Mouse (Mus musculus) myocyte (in vitro differentiated cells): ENCODE data around the gene Prkch.

Experiments used
- CEBPB ChIP-seq: IDR thresholded peaks from 2 replicates; pipeline ENCODE4 v1.6.1; 2011; ENCODE audit warnings: mild to moderate bottlenecking, moderate library complexity; ENCODE audit not compliant: poor library complexity, insufficient read depth, severe bottlenecking
- E2F4 ChIP-seq: IDR thresholded peaks from one replicate; pipeline ENCODE4 v1.6.1; 2011; ENCODE audit warnings: mild to moderate bottlenecking, control low read depth, moderate library complexity; ENCODE audit not compliant: insufficient read depth
- MAX ChIP-seq: IDR thresholded peaks from one replicate; pipeline ENCODE4 v1.6.1; 2011; ENCODE audit warnings: low read depth, mild to moderate bottlenecking, control low read depth
- MYOD1 ChIP-seq, 3 experiments: IDR thresholded peaks; one replicate each; pipeline ENCODE4 v1.6.1; 2011; ENCODE audit warnings: control low read depth in 2 of 3, low read depth in 2 of 3, mild to moderate bottlenecking in 2 of 3, moderate library complexity in 1 of 3; ENCODE audit not compliant: insufficient read length in 2 of 3, control insufficient read depth in 1 of 3
- MYOG ChIP-seq, 3 experiments: IDR thresholded peaks; one replicate each; pipeline ENCODE4 v1.6.1; 2011; ENCODE audit warnings: control low read depth in 2 of 3, low read depth in 2 of 3, mild to moderate bottlenecking in 2 of 3; ENCODE audit not compliant: insufficient read length in 2 of 3, control insufficient read depth in 1 of 3, insufficient read depth in 1 of 3
- POLR2A ChIP-seq: IDR thresholded peaks from one replicate; pipeline ENCODE4 v1.6.1; 2011; ENCODE audit warnings: low read depth, mild to moderate bottlenecking, control low read depth, moderate library complexity; ENCODE audit not compliant: insufficient read length
- POLR2AphosphoS2 ChIP-seq: IDR thresholded peaks from one replicate; pipeline ENCODE4 v1.6.1; 2011; ENCODE audit warnings: low read depth, control low read depth; ENCODE audit not compliant: insufficient read length
- REST ChIP-seq: IDR thresholded peaks from one replicate; pipeline ENCODE4 v1.6.1; 2011; ENCODE audit warnings: mild to moderate bottlenecking, control low read depth, moderate library complexity; ENCODE audit not compliant: insufficient read depth, insufficient read length
- SRF ChIP-seq: IDR thresholded peaks from one replicate; pipeline ENCODE4 v1.6.1; 2011; ENCODE audit warnings: low read depth; ENCODE audit not compliant: control insufficient read depth, insufficient read length
- TCF12 ChIP-seq: IDR thresholded peaks from one replicate; pipeline ENCODE4 v1.6.1; 2011; ENCODE audit warnings: mild to moderate bottlenecking, control low read depth; ENCODE audit not compliant: poor library complexity, insufficient read depth, severe bottlenecking
- TCF3 ChIP-seq: IDR thresholded peaks from one replicate; pipeline ENCODE4 v1.6.1; 2011; ENCODE audit warnings: low read depth, control low read depth; ENCODE audit not compliant: insufficient read length
- USF1 ChIP-seq: IDR thresholded peaks from one replicate; pipeline ENCODE4 v1.6.1; 2011; ENCODE audit warnings: low read depth, mild to moderate bottlenecking, control low read depth, moderate library complexity

DNA sequence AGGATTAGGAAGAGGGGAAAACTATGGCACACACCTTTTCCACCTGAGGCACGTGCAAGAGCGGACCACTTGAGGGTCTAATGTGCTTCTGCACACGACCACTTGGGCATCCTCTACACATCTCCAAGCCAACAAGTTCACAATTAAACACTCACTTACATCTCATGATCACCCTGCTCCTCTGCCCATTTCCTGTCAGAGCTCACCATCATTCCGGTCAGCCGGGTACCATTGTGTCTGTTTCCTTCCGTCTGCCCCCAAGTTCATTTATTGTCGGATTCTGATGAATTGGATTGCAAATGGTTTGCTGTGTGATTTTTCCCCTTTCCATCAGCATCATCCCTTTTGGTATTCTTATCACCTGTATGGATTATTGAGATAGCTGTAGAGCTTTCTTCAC is 18.4 kb downstream of the Prkch start:
- TF ChIP-seq POLR2A (no peak), MYOD1 (IDR thresholded peaks at IDR 0.05; ENCODE audit: control insufficient read depth in 1 of 3, insufficient read length in 2 of 3, low read depth in 2 of 3) (no peak), USF1 (no peak), CEBPB (no peak), MAX (no peak), MYOG (IDR thresholded peaks at IDR 0.05; ENCODE audit: control insufficient read depth in 1 of 3, insufficient read depth in 1 of 3, insufficient read length in 2 of 3, low read depth in 2 of 3) (no peak), SRF (no peak), TCF12 (no peak), POLR2AphosphoS2 (no peak), TCF3 (no peak), E2F4 (no peak), REST (no peak)
